Mouse (Mus musculus) spleen, adult 18-20 months (tissue): ENCODE data around the gene Primpol.

Source experiments
- DNase-seq, 2 experiments: peaks; one replicate each; pipeline ENCODE4 v3.0.0; 2022; ENCODE audit warnings: mixed read lengths in 2 of 2

The Primpol gene

GRCm38 (mm10) chr8:46616879-46617689 is at the start of gene Primpol, which contains the start of gene Casp3:
TSS of gene Primpol (minus strand) at chr8:46617212.
TSS of gene Casp3 (plus strand) at chr8:46617291.
- DNase-seq = peak; percentile 94 to 98

- DNase-seq = no peak
Measured at GRCm38 (mm10) chr8:46655919-46656318, 38.9 kb upstream of the Primpol start.

- no peak for DNase-seq
Measured at GRCm38 (mm10) chr8:46651872-46652271, 34.9 kb upstream of the Primpol start.

GRCm38 (mm10) chr8:46648421-46648820 is 31.4 kb upstream of the Primpol start:
- no peak for DNase-seq

GRCm38 (mm10) chr8:46641272-46641671 is 24.3 kb upstream of the Primpol start:
- DNase-seq = no peak

- DNase-seq = no peak
Measured at GRCm38 (mm10) chr8:46639852-46640251, 22.8 kb upstream of the Primpol start.

DNA sequence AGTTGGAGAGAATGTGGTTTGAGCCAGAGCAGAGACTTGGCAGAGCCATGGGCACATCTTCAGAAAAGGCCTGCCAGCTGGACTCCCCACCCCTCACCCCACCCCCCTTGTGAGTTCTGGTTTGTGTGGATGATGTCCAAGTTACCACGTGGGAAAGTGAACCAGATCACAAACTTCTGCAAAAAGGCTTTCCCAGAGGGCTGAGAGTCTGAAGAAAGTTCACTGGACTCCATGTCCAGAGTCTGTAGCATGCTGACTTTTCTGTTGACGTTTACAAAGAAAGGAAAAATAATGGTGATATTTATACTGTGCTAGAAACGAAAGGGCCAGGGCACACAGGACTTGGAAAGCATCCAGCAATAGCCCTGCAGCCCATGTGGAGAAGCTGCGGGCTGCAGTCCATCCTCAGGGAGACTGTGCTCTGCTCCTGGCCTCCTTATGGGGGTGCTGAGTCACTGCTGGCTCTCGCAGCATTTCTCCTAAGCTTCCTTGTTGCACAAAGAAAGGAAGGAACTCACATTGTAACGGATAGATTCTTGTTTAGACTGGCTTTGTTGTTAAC is 22.1 kb upstream of the Primpol start:
- DNase-seq = no peak

DNA sequence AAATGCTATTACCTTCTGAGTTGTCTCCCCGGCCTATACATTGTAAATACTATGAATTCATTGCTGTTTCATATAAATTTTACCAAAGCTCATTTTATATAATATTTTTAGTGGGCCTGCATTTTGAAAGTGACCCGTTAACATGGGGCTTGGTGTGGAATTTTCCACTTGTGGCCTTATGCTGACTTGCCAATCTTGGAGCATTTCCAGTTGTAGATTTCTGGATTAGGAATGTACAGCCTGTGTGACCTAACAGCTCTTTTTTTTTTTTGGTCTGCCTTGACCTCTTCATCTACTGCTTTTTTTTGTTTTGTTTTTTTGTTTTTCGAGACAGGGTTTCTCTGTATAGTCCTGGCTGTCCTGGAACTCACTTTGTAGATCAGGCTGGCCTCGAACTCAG is 13.9 kb upstream of the Primpol start:
- DNase-seq = no peak

- no peak for DNase-seq
Measured at GRCm38 (mm10) chr8:46630422-46630821, 13.4 kb upstream of the Primpol start.

GRCm38 (mm10) chr8:46628645-46629044 is 11.6 kb upstream of the Primpol start:
- DNase-seq = no peak

GRCm38 (mm10) chr8:46627881-46628280 is 10.9 kb upstream of the Primpol start:
- DNase-seq = no peak

GRCm38 (mm10) chr8:46626642-46627041 is 9.6 kb upstream of the Primpol start:
- no peak for DNase-seq

- no peak for DNase-seq
Measured at GRCm38 (mm10) chr8:46625166-46625565, 8.2 kb upstream of the Primpol start.

GRCm38 (mm10) chr8:46622446-46623270 is 5.6 kb upstream of the Primpol start:
- no peak for DNase-seq

GRCm38 (mm10) chr8:46618639-46619320 is 1.8 kb upstream of the Primpol start:
- DNase-seq = no peak

DNA sequence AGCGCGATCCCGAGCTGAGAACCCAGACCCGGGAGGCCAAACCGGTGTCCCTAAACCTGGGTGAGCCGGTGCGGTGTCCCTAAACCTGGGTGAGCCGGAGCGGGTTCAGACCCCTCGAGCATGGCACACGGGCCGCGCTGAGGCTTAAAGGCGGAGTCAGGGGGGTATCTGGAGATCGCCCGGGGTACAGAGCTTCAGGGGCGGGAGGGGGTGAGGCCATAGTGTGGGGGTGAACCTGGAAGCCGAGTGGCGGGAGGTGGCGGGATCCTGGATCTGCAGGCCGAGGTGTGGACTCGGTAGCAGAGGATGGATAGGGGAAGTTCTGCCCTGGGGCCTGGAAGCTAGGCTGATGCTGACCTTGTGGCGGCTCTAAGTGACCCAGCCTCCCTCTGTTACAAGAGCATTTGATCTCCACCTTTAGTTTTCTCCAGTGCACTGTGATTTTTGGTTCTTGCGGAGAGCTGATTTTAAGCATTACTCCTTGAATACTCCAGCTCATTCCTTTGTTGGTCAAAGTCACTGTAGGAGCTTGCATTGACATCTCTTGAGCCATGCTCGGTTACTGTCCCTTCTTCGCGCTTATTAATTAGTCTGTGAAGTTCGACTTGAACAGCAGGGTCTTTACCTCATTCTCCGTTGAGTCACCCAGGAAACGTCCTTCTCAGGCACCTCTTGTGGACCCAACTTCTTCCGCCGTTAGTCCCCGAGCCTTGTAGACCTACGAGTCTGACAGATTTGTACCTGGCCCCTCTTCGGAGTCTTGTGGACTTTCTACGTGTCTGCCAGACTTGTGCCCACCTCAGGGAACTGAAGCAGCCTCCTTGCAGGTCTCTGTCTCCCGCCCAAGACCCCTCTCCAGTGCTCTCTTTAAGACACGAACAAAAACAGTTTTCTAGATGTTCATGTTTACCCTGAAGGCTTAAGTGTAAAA is 943 bp upstream of the Primpol start:
- DNase-seq = peak in 1 of 2 experiments; percentile 8

- DNase-seq = no peak
Measured at GRCm38 (mm10) chr8:46615936-46616335, 1.1 kb downstream of the Primpol start.

GRCm38 (mm10) chr8:46613377-46613776 is 3.6 kb downstream of the Primpol start:
- DNase-seq = no peak

DNA sequence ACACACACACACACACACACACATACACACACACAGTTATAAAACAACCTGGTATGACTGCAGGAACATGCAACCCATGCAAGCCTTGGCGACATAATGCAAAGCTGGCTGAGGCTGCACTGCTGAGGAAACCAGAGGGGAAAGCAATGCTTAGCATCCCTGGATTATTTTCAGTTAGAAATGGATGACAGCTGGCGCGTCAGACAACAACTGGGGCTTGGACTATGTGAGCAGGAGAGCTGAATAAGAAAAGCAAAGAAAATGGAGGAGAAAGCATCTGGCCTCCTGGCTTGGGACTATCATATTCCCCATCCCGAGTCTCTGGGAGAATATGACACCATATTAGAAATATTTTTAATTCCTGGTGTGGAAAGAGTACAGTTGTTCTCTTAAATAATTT is 4.1 kb downstream of the Primpol start:
- DNase-seq = no peak

DNA sequence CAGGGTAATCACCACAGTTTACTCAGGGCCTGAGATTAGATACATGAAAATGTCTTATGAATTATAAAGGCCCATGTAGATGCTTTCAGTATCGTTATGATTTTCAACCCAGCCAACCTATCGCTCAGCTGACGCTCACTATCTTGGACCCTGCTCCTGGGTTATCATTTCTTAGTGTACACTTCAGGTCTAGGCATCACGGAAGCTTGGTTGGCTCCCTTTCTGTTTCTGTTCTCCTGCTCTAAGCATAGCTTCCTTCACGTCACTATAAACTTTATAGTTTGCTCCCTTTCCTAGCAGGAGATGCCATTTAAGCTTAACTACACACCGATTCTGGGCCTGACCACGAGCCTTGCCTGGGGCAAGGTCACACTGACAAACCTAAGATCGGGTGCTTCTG is 5.5 kb downstream of the Primpol start:
- no peak for DNase-seq

DNA sequence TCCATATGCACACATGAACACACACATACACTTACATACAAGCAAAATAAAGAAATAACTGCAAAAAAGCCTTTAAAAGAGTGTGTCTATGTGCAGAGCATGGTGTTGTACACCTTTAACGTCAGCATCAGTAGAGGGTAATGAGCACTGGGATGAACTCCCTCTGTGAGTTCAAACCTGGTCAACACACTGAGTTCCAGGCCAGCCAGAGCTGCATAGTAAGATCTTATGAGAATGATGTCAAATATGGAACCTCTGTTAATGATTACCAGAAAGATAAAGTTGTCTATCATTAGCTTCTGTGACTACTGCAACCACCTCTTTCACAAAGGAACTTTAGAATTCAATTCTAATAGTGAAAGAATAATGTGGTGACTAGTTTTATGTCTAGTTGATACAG is 10.1 kb downstream of the Primpol start:
- DNase-seq = no peak

DNA sequence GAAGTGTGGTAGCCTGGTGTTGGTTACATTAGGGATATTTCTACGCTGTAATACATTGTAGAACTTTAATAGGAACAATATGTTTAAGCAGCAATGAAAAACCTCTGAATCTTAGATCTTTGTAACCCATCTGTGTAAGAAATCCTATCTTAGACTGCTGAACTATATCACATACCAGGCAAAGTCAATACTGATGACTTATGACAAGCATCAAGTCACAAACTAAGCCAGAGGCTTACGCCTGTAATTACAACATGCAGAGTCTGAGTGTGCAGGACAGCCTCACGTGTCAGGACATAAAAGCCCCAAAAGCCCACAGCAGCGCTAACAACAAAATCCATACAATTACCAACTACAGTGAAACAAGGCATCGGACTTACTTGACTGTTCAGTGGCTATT is 13.4 kb downstream of the Primpol start:
- no peak for DNase-seq
